Mouse (Mus musculus): Measurements from ENCODE around the gene Polr1c. TPM values are rescaled to one million over a fixed set of nuclear protein-coding genes. Genes with fewer than 3 reads are reported as not detected.
A peak's percentile ranks its signal among the peaks of the same experiment; 100 is the strongest.

The Polr1c gene
- polyA plus RNA-seq, 1 experiment from 2014 or later, result 73.5 TPM

GRCm38 (mm10) chr17:46283911-46284310, 36.1 kb upstream of the Polr1c start:
- no peak for ATAC-seq (replicated peaks; ENCODE audit: low FRiP score, low read depth)
- H3K27me3 ChIP-seq (ENCODE audit: insufficient read depth, low read length), result no peaks in the 10 kb centered on the region
- no peak for TF ChIP-seq CTCF (IDR thresholded peaks at IDR 0.05; ENCODE audit: low read depth)
- no peak overlapping the region for H3K4me2 ChIP-seq (ENCODE audit: low read length)
- H3K27ac ChIP-seq, result no peak overlapping the region
- no peak for DNase-seq (ENCODE audit: low spot score)
- no peaks in the 10 kb centered on the region for H3K36me3 ChIP-seq (ENCODE audit: insufficient read depth, low read length)
- H3K9ac ChIP-seq (ENCODE audit: low read depth, low read length), result no peak overlapping the region
- WGBS, result 66% methylated on average over 8 of the region's 8 CpGs
- H3K4me3 ChIP-seq (replicated peaks; ENCODE audit: low read depth, low read length), result no peak overlapping the region
- peaks cover 9% of the 10 kb centered on the region; the same call in 1 of the 2 replicates for H3K4me1 ChIP-seq (replicated peaks; ENCODE audit: insufficient read depth, low read length)
- no peaks in the 10 kb centered on the region for H3K9me3 ChIP-seq (replicated peaks; ENCODE audit: low read length)

DNA sequence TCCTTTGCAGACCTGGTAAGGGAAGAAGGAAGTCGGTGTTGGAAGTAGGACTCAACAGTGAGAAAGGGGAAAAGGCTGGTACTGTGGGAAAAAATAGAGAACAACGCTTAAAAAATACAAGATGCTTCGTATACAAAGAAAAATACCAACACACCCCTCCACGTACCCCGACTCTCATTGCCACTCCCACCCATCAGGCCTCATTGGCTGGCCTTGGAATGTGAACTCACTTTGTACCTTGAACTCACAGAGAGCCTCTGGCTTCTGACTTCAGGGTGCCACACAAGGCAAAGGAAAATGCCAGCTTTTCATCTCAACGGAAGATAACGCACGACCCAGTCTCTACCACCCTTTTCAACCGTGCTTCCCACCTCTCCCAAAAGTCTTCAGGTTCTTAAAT, 35.3 kb upstream of the Polr1c start:
- Histone ChIP-seq H3K4me3 (replicated peaks; ENCODE audit: low read depth, low read length) (peak overlapping the region; percentile 61), H3K4me2 (ENCODE audit: low read length) (peak overlapping the region; percentile 95), H3K9me3 (replicated peaks; ENCODE audit: low read length) (no peaks in the 10 kb centered on the region), H3K27me3 (ENCODE audit: insufficient read depth, low read length) (no peaks in the 10 kb centered on the region), H3K27ac (no peak overlapping the region), H3K36me3 (ENCODE audit: insufficient read depth, low read length) (0 out of 2 replicates have a peak, but pooled peaks cover 4% of the 10 kb centered on the region), H3K4me1 (replicated peaks; ENCODE audit: insufficient read depth, low read length) (peaks cover 9% of the 10 kb centered on the region; the same call in 1 of the 2 replicates), H3K9ac (ENCODE audit: low read depth, low read length) (peak overlapping the region; percentile 83; the same call in 1 of the 2 replicates)
- TF ChIP-seq CTCF (IDR thresholded peaks at IDR 0.05; ENCODE audit: low read depth), result no peak
- DNase-seq (ENCODE audit: low spot score), result no peak
- 24% methylated on average over 9 of the region's 9 CpGs for WGBS
- ATAC-seq (replicated peaks; ENCODE audit: low FRiP score, low read depth), result peak; percentile 37

DNA sequence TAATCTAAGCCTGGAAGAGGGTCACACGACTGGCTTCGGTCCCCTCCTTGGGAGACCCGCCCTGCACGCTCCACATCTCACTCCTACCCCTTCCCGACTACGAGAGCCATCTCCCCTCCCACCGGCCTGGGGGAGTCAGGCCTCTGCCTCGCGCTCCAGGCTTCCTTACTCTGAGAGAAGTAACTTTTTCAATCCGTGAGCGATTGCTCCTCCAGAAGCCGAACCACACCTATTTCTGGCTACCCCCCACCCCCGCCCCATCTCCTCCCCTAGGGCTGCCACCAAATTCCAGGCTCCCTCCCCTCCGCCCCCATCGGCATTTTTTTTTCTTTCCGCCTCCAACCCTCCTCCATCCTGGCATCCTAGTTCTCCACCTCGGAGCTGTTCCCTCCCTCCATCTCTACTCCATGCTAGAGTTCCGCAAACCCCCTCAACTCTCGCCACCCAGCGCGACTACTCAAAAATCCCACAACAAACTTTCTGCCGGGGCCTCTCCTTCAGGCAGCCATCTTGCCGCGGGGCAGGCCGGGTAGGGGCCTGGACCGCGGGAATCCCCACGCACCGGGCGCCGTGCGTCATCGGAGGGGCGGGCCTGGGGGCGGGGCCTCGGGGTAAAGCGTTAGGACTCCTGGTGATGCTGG, 34.7 kb upstream of the Polr1c start, which contains the start of gene Tjap1:
TSS of gene Tjap1 (minus strand) at position 544 of the 641 bp plus-strand sequence.
- Histone ChIP-seq H3K4me2 (ENCODE audit: low read length) (peak within 1 kb of the TSS; percentile 95), H3K4me1 (replicated peaks; ENCODE audit: insufficient read depth, low read length) (peaks cover 9% of the 10 kb centered on the region; the same call in 1 of the 2 replicates), H3K9ac (ENCODE audit: low read depth, low read length) (peak within 1 kb of the TSS; percentile 83), H3K9me3 (replicated peaks; ENCODE audit: low read length) (no peaks in the 10 kb centered on the region), H3K27me3 (ENCODE audit: insufficient read depth, low read length) (no peaks in the 10 kb centered on the region), H3K4me3 (replicated peaks; ENCODE audit: low read depth, low read length) (peak within 1 kb of the TSS; percentile 61), H3K36me3 (ENCODE audit: insufficient read depth, low read length) (0 out of 2 replicates have a peak, but pooled peaks cover 4% of the 10 kb centered on the region), H3K27ac (peak within 1 kb of the TSS; percentile 90)
- ATAC-seq (replicated peaks; ENCODE audit: low FRiP score, low read depth) (peak; percentile 96), DNase-seq (ENCODE audit: low spot score) (peak; percentile 93)
- under 1% methylated on average over 37 of the region's 37 CpGs for WGBS
- TF ChIP-seq CTCF (IDR thresholded peaks at IDR 0.05; ENCODE audit: low read depth), result no peak

GRCm38 (mm10) chr17:46278011-46278765, 30.3 kb upstream of the Polr1c start:
- 0 out of 2 replicates have a peak, but pooled peaks cover 4% of the 10 kb centered on the region for H3K36me3 ChIP-seq (ENCODE audit: insufficient read depth, low read length)
- 92% methylated on average over 12 of the region's 12 CpGs for WGBS
- no peak overlapping the region for H3K27ac ChIP-seq
- H3K27me3 ChIP-seq (ENCODE audit: insufficient read depth, low read length), result no peaks in the 10 kb centered on the region
- no peak overlapping the region for H3K4me2 ChIP-seq (ENCODE audit: low read length)
- DNase-seq (ENCODE audit: low spot score) (no peak), ATAC-seq (replicated peaks; ENCODE audit: low FRiP score, low read depth) (no peak)
- no peaks in the 10 kb centered on the region for H3K9me3 ChIP-seq (replicated peaks; ENCODE audit: low read length)
- H3K4me3 ChIP-seq (replicated peaks; ENCODE audit: low read depth, low read length), result no peak overlapping the region
- no peak overlapping the region for H3K9ac ChIP-seq (ENCODE audit: low read depth, low read length)
- TF ChIP-seq CTCF (IDR thresholded peaks at IDR 0.05; ENCODE audit: low read depth), result no peak
- peaks cover 9% of the 10 kb centered on the region; the same call in 1 of the 2 replicates for H3K4me1 ChIP-seq (replicated peaks; ENCODE audit: insufficient read depth, low read length)

DNA sequence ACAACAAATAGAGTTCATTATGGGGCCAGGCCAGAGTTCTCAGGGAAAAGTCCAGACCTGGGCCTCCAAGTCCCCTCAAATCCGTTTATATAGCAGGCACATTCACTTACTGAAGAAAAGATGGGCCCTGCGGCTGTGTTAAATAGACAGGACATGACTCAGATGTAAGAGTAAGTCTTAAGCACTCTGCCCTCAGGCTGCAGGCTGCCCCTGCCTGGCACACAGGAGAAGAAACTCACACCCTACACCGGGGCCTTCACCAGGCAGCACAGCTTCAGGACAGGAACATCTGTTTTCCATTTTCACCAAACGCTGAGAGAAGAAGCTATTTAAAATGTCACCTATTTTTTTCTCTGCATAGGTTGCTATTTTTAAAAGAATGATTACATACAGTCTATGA, 29.7 kb upstream of the Polr1c start:
- Histone ChIP-seq H3K4me3 (replicated peaks; ENCODE audit: low read depth, low read length) (no peak overlapping the region), H3K36me3 (ENCODE audit: insufficient read depth, low read length) (0 out of 2 replicates have a peak, but pooled peaks cover 4% of the 10 kb centered on the region), H3K4me2 (ENCODE audit: low read length) (no peak overlapping the region), H3K27me3 (ENCODE audit: insufficient read depth, low read length) (no peaks in the 10 kb centered on the region), H3K9me3 (replicated peaks; ENCODE audit: low read length) (no peaks in the 10 kb centered on the region), H3K27ac (no peak overlapping the region), H3K9ac (ENCODE audit: low read depth, low read length) (no peak overlapping the region), H3K4me1 (replicated peaks; ENCODE audit: insufficient read depth, low read length) (peaks cover 9% of the 10 kb centered on the region; the same call in 1 of the 2 replicates)
- no peak for TF ChIP-seq CTCF (IDR thresholded peaks at IDR 0.05; ENCODE audit: low read depth)
- ATAC-seq (replicated peaks; ENCODE audit: low FRiP score, low read depth), result no peak
- WGBS, result 71% methylated on average over 4 of the region's 4 CpGs
- DNase-seq (ENCODE audit: low spot score), result no peak

- ATAC-seq (replicated peaks; ENCODE audit: low FRiP score, low read depth), result no peak
- TF ChIP-seq CTCF (IDR thresholded peaks at IDR 0.05; ENCODE audit: low read depth), result no peak
- H3K9ac ChIP-seq (ENCODE audit: low read depth, low read length), result no peak overlapping the region
Observed at GRCm38 (mm10) chr17:46275506-46275905, 27.7 kb upstream of the Polr1c start.

More at GRCm38 (mm10) chr17:46275506-46275905, 27.7 kb upstream of the Polr1c start:
- no peak for DNase-seq (ENCODE audit: low spot score)
- no peaks in the 10 kb centered on the region for H3K9me3 ChIP-seq (replicated peaks; ENCODE audit: low read length)
- no peaks in the 10 kb centered on the region for H3K27me3 ChIP-seq (ENCODE audit: insufficient read depth, low read length)
- no peaks in the 10 kb centered on the region for H3K4me1 ChIP-seq (replicated peaks; ENCODE audit: insufficient read depth, low read length)
- 91% methylated on average over 10 of the region's 10 CpGs for WGBS
- H3K36me3 ChIP-seq (ENCODE audit: insufficient read depth, low read length), result peaks cover 15% of the 10 kb centered on the region; the same call in 1 of the 2 replicates
- H3K4me2 ChIP-seq (ENCODE audit: low read length), result no peak overlapping the region
- no peak overlapping the region for H3K27ac ChIP-seq
- no peak overlapping the region for H3K4me3 ChIP-seq (replicated peaks; ENCODE audit: low read depth, low read length)
